Mouse (Mus musculus): Measurements from ENCODE around the gene Gab3.

DNA sequence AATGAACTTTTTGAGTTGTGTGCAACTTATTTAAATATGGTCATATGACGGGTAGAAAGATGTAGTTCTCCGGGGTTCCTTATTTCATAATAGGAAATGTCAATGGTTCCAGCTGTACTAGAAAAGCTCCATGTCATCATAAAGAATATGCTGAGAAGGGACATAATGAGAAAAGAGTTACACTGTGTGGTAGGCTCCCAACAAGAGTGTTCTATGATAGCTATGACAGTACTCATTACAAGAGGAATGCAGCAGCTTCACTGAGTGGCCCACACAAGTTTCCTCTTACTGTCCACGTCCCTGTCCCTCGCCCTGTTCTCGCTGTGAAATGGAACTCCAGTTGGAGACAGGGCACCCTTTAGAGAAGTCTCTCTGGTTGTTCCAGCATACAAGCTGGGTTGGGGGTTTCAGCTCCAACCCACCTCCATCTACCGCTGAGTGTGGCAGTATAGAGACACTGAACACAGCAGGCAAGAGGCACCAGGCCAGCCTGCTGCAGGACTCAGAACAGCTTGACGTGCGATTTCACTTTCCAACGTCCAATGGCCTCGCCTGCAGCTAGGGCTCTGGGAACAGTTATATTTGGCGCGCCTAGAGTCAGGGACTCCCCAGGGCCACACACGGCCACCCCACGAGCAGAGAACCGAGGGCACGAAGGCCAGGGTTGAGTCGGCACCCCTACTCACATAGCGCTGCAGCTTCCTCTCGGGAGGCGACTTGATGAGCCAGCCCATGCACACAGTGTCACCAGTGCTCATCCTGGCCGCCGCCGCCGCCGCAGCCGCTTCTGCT is 1.1 kb downstream of the Gab3 start:
- TF ChIP-seq CTCF (IDR thresholded peaks at IDR 0.05; ENCODE audit: borderline replicate concordance, insufficient read depth, low read length), result no peak
- no peak for TF ChIP-seq POLR2A (IDR thresholded peaks at IDR 0.05; ENCODE audit: low read depth, low read length)

Measured in embryonic fibroblast, embryonic 13.5 days (primary cell).